Mouse (Mus musculus): Measurements from ENCODE around the gene Cdc42ep4. TPM values are rescaled to one million over a fixed set of nuclear protein-coding genes. Genes with fewer than 3 reads are reported as not detected.

The Cdc42ep4 gene
- total and polyA plus RNA-seq, 2 experiments from 2014 or later: 60.3 to 88.0 TPM

DNA sequence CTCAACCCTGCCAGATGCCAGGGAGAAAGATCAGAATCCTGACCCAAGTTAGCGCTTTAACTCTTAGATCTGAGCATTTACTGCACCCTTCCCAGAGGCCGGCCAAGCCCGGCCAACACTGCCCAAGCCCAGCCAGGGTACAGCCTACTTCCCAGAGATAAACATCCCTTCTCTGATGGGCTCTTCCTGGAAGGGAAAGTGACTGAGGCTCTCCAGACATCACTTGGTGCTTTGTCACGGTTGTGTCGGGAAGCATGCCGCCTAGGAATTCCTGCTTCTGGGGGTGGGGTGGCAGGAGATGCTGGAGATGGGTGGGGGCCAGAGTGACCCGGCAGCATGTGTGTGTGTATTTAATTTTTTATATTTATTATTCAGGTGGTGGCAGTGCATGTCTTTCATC, 11.6 kb downstream of the Cdc42ep4 start:
- DNase-seq (ENCODE audit: low spot score): no peak
- no peaks in the 10 kb centered on the region for H3K4me1 ChIP-seq (ENCODE audit: insufficient read depth, low read length)
- no peak overlapping the region for H3K27ac ChIP-seq (ENCODE audit: low read depth, low read length)

DNA sequence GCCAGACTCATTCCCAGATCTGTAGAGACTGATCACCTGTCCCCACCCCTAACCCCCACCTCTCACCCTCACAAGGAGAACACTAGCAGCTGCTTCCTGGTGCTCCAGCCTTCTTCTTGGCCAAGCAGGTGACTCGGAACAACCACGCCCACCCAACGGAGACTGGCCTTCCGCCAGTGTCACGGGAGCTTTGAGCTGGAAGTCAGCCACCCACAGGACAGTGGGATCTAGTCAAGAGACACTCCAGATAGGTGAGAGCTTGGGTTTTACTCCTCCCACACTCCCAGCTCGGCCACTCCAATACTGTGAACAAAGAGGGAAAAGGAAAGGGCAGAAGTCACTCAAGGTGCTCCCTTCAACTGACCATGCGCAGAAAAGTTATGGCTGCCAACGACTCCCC, 12.5 kb downstream of the Cdc42ep4 start:
- no peaks in the 10 kb centered on the region for H3K27me3 ChIP-seq (ENCODE audit: insufficient read depth, low read length)
- ATAC-seq (ENCODE audit: low FRiP score) (no peak), DNase-seq (ENCODE audit: low spot score) (no peak)
- H3K36me3 ChIP-seq (ENCODE audit: insufficient read depth, low read length): 0 out of 2 replicates have a peak, but pooled peaks cover 3% of the 10 kb centered on the region
- H3K9me3 ChIP-seq (ENCODE audit: low read length): no peaks in the 10 kb centered on the region
- H3K4me2 ChIP-seq (ENCODE audit: low read depth, low read length, poor library complexity, severe bottlenecking): no peak overlapping the region
- TF ChIP-seq CTCF (IDR thresholded peaks at IDR 0.05): no peak
- no peak overlapping the region for H3K27ac ChIP-seq (ENCODE audit: low read depth, low read length)
- no peak overlapping the region for H3K9ac ChIP-seq (replicated peaks; ENCODE audit: low read length, poor library complexity, severe bottlenecking)
- 84% methylated on average over 8 of the region's 8 CpGs for WGBS
- H3K4me3 ChIP-seq (ENCODE audit: low read depth, low read length): no peak overlapping the region
- H3K4me1 ChIP-seq (ENCODE audit: insufficient read depth, low read length): no peaks in the 10 kb centered on the region

More for the DNA sequence above, 11.6 kb downstream of the Cdc42ep4 start:
- TF ChIP-seq CTCF (IDR thresholded peaks at IDR 0.05): no peak
- no peak overlapping the region for H3K4me3 ChIP-seq (ENCODE audit: low read depth, low read length)
- no peaks in the 10 kb centered on the region for H3K27me3 ChIP-seq (ENCODE audit: insufficient read depth, low read length)
- no peaks in the 10 kb centered on the region for H3K9me3 ChIP-seq (ENCODE audit: low read length)
- WGBS: 87% methylated on average over 7 of the region's 7 CpGs
- no peak for ATAC-seq (ENCODE audit: low FRiP score)
- H3K4me2 ChIP-seq (ENCODE audit: low read depth, low read length, poor library complexity, severe bottlenecking): no peak overlapping the region
- no peak overlapping the region for H3K9ac ChIP-seq (replicated peaks; ENCODE audit: low read length, poor library complexity, severe bottlenecking)
- H3K36me3 ChIP-seq (ENCODE audit: insufficient read depth, low read length): 0 out of 2 replicates have a peak, but pooled peaks cover 3% of the 10 kb centered on the region

DNA sequence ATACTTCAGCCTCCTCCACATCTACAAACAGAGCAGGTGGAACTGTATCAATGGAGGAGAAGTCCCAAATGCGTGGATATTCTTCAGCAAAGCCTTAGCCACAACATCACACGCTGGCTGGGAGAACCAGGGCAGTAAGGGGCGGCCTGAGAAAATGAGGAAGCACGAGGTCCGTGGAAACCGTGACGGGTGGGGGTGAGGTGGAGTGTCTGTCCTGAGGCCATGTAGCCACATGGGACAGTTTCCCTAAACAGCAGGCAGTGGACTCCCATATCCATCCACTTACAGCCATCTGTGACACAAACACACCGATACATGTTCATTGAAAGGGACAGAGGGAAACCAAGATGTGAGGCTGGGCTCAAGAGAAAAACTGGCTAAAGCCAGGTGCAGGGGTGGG, 13.8 kb downstream of the Cdc42ep4 start:
- Histone ChIP-seq H3K27ac (ENCODE audit: low read depth, low read length) (no peak overlapping the region), H3K27me3 (ENCODE audit: insufficient read depth, low read length) (no peaks in the 10 kb centered on the region), H3K9me3 (ENCODE audit: low read length) (no peaks in the 10 kb centered on the region), H3K4me3 (ENCODE audit: low read depth, low read length) (no peak overlapping the region), H3K9ac (replicated peaks; ENCODE audit: low read length, poor library complexity, severe bottlenecking) (no peak overlapping the region), H3K36me3 (ENCODE audit: insufficient read depth, low read length) (0 out of 2 replicates have a peak, but pooled peaks cover 3% of the 10 kb centered on the region), H3K4me2 (ENCODE audit: low read depth, low read length, poor library complexity, severe bottlenecking) (no peak overlapping the region), H3K4me1 (ENCODE audit: insufficient read depth, low read length) (no peaks in the 10 kb centered on the region)
- 80% methylated on average over 8 of the region's 8 CpGs for WGBS
- ATAC-seq (ENCODE audit: low FRiP score) (no peak), DNase-seq (ENCODE audit: low spot score) (no peak)
- TF ChIP-seq CTCF (IDR thresholded peaks at IDR 0.05): no peak

DNA sequence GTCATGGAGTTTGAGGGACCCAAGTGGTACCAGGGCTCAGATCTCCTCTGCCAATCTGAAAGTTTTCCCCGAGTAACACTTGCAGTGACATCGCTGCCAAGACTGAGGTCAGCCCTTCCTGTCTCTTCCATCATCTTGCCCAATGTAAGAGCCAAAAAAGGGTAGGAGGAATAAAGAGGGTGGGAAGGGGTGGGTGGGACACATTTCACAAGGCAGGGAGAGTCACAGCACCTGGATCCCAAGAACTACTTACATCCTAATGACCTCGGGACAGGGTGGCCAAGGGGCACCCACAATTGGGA, 14.2 kb downstream of the Cdc42ep4 start:
- Histone ChIP-seq H3K27me3 (ENCODE audit: insufficient read depth, low read length) (no peaks in the 10 kb centered on the region), H3K4me3 (ENCODE audit: low read depth, low read length) (no peak overlapping the region), H3K4me1 (ENCODE audit: insufficient read depth, low read length) (no peaks in the 10 kb centered on the region), H3K27ac (ENCODE audit: low read depth, low read length) (no peak overlapping the region), H3K9me3 (ENCODE audit: low read length) (no peaks in the 10 kb centered on the region), H3K9ac (replicated peaks; ENCODE audit: low read length, poor library complexity, severe bottlenecking) (no peak overlapping the region), H3K4me2 (ENCODE audit: low read depth, low read length, poor library complexity, severe bottlenecking) (no peak overlapping the region), H3K36me3 (ENCODE audit: insufficient read depth, low read length) (0 out of 2 replicates have a peak, but pooled peaks cover 3% of the 10 kb centered on the region)
- DNase-seq (ENCODE audit: low spot score) (no peak), ATAC-seq (ENCODE audit: low FRiP score) (no peak)
- TF ChIP-seq CTCF (IDR thresholded peaks at IDR 0.05): no peak
- 82% methylated on average over 3 of the region's 3 CpGs for WGBS

DNA sequence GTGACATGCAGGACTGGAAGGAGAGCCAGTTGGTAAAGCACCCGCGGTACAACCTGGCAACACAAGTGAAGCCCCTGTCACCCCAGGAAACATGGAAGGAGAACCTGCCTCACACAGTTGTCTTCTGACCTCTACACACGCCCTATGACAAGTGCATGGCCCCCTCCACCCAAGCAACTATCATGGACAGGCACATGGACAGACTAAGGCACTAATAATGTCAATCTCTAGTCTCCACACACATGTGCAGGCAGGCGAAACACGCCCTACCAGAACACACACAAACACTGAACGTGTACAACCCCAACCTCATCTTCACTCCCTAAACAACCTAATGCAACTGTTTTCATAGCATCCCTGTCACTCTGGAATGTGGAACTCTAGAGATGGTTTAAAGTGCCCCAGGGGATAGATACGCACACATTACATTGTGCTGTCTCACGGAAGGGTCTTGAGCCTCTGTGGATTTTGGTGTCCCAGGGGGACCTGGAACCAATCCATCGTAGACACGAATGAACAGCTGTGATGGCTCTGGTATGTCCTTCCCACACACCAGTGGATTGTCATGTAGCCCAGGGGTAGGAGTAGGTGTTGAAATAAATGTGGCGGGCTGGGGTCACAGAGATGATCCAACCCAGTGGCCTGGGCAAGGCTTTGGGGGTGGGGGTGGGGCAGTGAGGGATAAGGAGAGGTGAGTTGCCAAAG, 14.7 kb downstream of the Cdc42ep4 start:
- no peak overlapping the region for H3K4me3 ChIP-seq (ENCODE audit: low read depth, low read length)
- H3K27ac ChIP-seq (ENCODE audit: low read depth, low read length): no peak overlapping the region
- no peak for TF ChIP-seq CTCF (IDR thresholded peaks at IDR 0.05)
- H3K4me1 ChIP-seq (ENCODE audit: insufficient read depth, low read length): no peaks in the 10 kb centered on the region
- no peak overlapping the region for H3K9ac ChIP-seq (replicated peaks; ENCODE audit: low read length, poor library complexity, severe bottlenecking)
- no peaks in the 10 kb centered on the region for H3K27me3 ChIP-seq (ENCODE audit: insufficient read depth, low read length)
- 0 out of 2 replicates have a peak, but pooled peaks cover 3% of the 10 kb centered on the region for H3K36me3 ChIP-seq (ENCODE audit: insufficient read depth, low read length)
- 82% methylated on average over 11 of the region's 11 CpGs for WGBS
- ATAC-seq (ENCODE audit: low FRiP score): no peak
- H3K9me3 ChIP-seq (ENCODE audit: low read length): no peaks in the 10 kb centered on the region
- DNase-seq (ENCODE audit: low spot score): no peak
- H3K4me2 ChIP-seq (ENCODE audit: low read depth, low read length, poor library complexity, severe bottlenecking): no peak overlapping the region

DNA sequence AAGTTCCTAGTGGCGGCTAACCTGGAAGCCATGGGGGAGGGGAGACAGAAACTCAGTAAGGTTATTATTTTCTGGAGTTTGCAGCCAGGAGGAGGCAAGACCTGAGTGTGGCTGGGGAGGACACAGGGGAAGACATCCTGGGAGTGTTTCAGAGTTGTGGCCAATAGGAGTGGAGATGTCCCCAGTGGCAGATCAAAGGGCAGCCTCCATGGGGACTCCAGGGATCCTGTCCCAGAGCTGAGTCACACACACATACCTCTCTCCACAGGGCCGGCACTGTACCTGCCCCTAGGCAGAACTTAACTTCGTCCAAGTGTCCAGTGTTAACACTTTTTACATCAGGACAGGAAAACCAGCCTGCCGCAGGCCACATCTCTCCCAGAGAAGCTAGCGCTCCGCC, 16.5 kb downstream of the Cdc42ep4 start:
- Histone ChIP-seq H3K36me3 (ENCODE audit: insufficient read depth, low read length) (0 out of 2 replicates have a peak, but pooled peaks cover 3% of the 10 kb centered on the region), H3K4me1 (ENCODE audit: insufficient read depth, low read length) (no peaks in the 10 kb centered on the region), H3K9ac (replicated peaks; ENCODE audit: low read length, poor library complexity, severe bottlenecking) (no peak overlapping the region), H3K4me3 (ENCODE audit: low read depth, low read length) (no peak overlapping the region), H3K27me3 (ENCODE audit: insufficient read depth, low read length) (no peaks in the 10 kb centered on the region), H3K9me3 (ENCODE audit: low read length) (no peaks in the 10 kb centered on the region), H3K4me2 (ENCODE audit: low read depth, low read length, poor library complexity, severe bottlenecking) (no peak overlapping the region), H3K27ac (ENCODE audit: low read depth, low read length) (no peak overlapping the region)
- no peak for TF ChIP-seq CTCF (IDR thresholded peaks at IDR 0.05)
- no peak for ATAC-seq (ENCODE audit: low FRiP score)
- 70% methylated on average over 6 of the region's 6 CpGs for WGBS
- no peak for DNase-seq (ENCODE audit: low spot score)
